Mouse (Mus musculus): ENCODE results near the gene Rnf103. TPM values are rescaled to one million over a fixed set of nuclear protein-coding genes. Genes with fewer than 3 reads are reported as not detected.

Gene Rnf103
- polyA plus RNA-seq, 1 experiment from 2014 or later = 20.7 TPM

- peaks cover 39% of the 10 kb centered on the region for H3K36me3 ChIP-seq (ENCODE audit: control insufficient read depth, insufficient read depth, low read length)
- no peaks in the 10 kb centered on the region for H3K4me1 ChIP-seq (ENCODE audit: control insufficient read depth, insufficient read depth, low read length)
- H3K27ac ChIP-seq (replicated peaks; ENCODE audit: low read depth, low read length) = no peak overlapping the region
- no peak overlapping the region for H3K4me3 ChIP-seq (ENCODE audit: low read depth, low read length)
- H3K9me3 ChIP-seq (ENCODE audit: control insufficient read depth, low read length) = no peaks in the 10 kb centered on the region
- WGBS = 66% methylated on average over 4 of the region's 4 CpGs
- no peaks in the 10 kb centered on the region for H3K27me3 ChIP-seq (replicated peaks; ENCODE audit: control insufficient read depth, insufficient read depth, low read length)
- no peak overlapping the region for H3K9ac ChIP-seq (ENCODE audit: low read depth, low read length)
- H3K4me2 ChIP-seq (ENCODE audit: low read depth, low read length) = no peak overlapping the region
- DNase-seq (ENCODE audit: low spot score) (peak; percentile 16), ATAC-seq (ENCODE audit: low read depth) (no peak)
These were observed 9.3 kb downstream of the Rnf103 start for GRCm38 (mm10) chr6:71503001-71503400.

- H3K4me3 ChIP-seq (ENCODE audit: low read depth, low read length) = no peak overlapping the region
- H3K4me1 ChIP-seq (ENCODE audit: control insufficient read depth, insufficient read depth, low read length) = no peaks in the 10 kb centered on the region
- no peaks in the 10 kb centered on the region for H3K27me3 ChIP-seq (replicated peaks; ENCODE audit: control insufficient read depth, insufficient read depth, low read length)
- peaks cover 34% of the 10 kb centered on the region for H3K36me3 ChIP-seq (ENCODE audit: control insufficient read depth, insufficient read depth, low read length)
- DNase-seq (ENCODE audit: low spot score) (no peak), ATAC-seq (ENCODE audit: low read depth) (no peak)
- no peak overlapping the region for H3K9ac ChIP-seq (ENCODE audit: low read depth, low read length)
- H3K9me3 ChIP-seq (ENCODE audit: control insufficient read depth, low read length) = no peaks in the 10 kb centered on the region
- no peak overlapping the region for H3K27ac ChIP-seq (replicated peaks; ENCODE audit: low read depth, low read length)
- no peak overlapping the region for H3K4me2 ChIP-seq (ENCODE audit: low read depth, low read length)
These were observed 10.0 kb downstream of the Rnf103 start for GRCm38 (mm10) chr6:71503670-71504069.

- Histone ChIP-seq H3K27me3 (replicated peaks; ENCODE audit: control insufficient read depth, insufficient read depth, low read length) (no peaks in the 10 kb centered on the region), H3K9ac (ENCODE audit: low read depth, low read length) (no peak overlapping the region), H3K36me3 (ENCODE audit: control insufficient read depth, insufficient read depth, low read length) (peaks cover 37% of the 10 kb centered on the region), H3K4me3 (ENCODE audit: low read depth, low read length) (no peak overlapping the region), H3K4me1 (ENCODE audit: control insufficient read depth, insufficient read depth, low read length) (no peaks in the 10 kb centered on the region), H3K4me2 (ENCODE audit: low read depth, low read length) (no peak overlapping the region), H3K9me3 (ENCODE audit: control insufficient read depth, low read length) (no peaks in the 10 kb centered on the region), H3K27ac (replicated peaks; ENCODE audit: low read depth, low read length) (no peak overlapping the region)
- DNase-seq (ENCODE audit: low spot score) (no peak), ATAC-seq (ENCODE audit: low read depth) (no peak)
- 68% methylated on average over 4 of the region's 4 CpGs for WGBS
These were observed 10.4 kb downstream of the Rnf103 start for GRCm38 (mm10) chr6:71504091-71504490.

GRCm38 (mm10) chr6:71505671-71506070 lies 12.0 kb downstream of the Rnf103 start:
- ATAC-seq (ENCODE audit: low read depth) (no peak), DNase-seq (ENCODE audit: low spot score) (no peak)
- WGBS = 96% methylated on average over 2 of the region's 2 CpGs
- no peak overlapping the region for H3K4me2 ChIP-seq (ENCODE audit: low read depth, low read length)
- no peaks in the 10 kb centered on the region for H3K4me1 ChIP-seq (ENCODE audit: control insufficient read depth, insufficient read depth, low read length)
- H3K9ac ChIP-seq (ENCODE audit: low read depth, low read length) = no peak overlapping the region
- peaks cover 45% of the 10 kb centered on the region for H3K36me3 ChIP-seq (ENCODE audit: control insufficient read depth, insufficient read depth, low read length)
- no peak overlapping the region for H3K4me3 ChIP-seq (ENCODE audit: low read depth, low read length)
- H3K9me3 ChIP-seq (ENCODE audit: control insufficient read depth, low read length) = no peaks in the 10 kb centered on the region
- H3K27ac ChIP-seq (replicated peaks; ENCODE audit: low read depth, low read length) = no peak overlapping the region
- no peaks in the 10 kb centered on the region for H3K27me3 ChIP-seq (replicated peaks; ENCODE audit: control insufficient read depth, insufficient read depth, low read length)

DNA sequence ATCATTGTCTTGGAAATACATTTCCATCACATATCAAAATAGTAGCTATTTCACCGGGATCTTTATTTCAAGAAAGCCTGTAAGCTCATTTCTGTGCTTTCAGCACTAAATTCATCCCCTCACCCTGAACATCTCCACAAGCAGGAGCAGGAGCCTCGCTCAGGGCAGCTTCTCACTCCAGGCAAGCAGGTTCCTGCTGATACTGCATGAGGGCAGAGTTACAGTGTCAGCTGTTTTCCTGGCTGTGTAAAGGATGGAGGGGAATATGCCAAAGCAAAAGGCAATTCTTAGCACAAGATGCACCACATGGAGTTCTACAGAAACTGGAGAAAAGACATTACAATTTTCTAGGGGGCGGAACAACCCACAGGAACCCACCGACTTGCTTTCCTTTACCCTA lies 25.8 kb downstream of the Rnf103 start:
- Histone ChIP-seq H3K9me3 (ENCODE audit: control insufficient read depth, low read length) (no peaks in the 10 kb centered on the region), H3K27ac (replicated peaks; ENCODE audit: low read depth, low read length) (no peak overlapping the region), H3K4me2 (ENCODE audit: low read depth, low read length) (no peak overlapping the region), H3K36me3 (ENCODE audit: control insufficient read depth, insufficient read depth, low read length) (no peaks in the 10 kb centered on the region), H3K4me3 (ENCODE audit: low read depth, low read length) (no peak overlapping the region), H3K9ac (ENCODE audit: low read depth, low read length) (no peak overlapping the region), H3K27me3 (replicated peaks; ENCODE audit: control insufficient read depth, insufficient read depth, low read length) (no peaks in the 10 kb centered on the region), H3K4me1 (ENCODE audit: control insufficient read depth, insufficient read depth, low read length) (no peaks in the 10 kb centered on the region)
- ATAC-seq (ENCODE audit: low read depth) = no peak
- no peak for DNase-seq (ENCODE audit: low spot score)
- WGBS = 87% methylated on average over 4 of the region's 4 CpGs

DNA sequence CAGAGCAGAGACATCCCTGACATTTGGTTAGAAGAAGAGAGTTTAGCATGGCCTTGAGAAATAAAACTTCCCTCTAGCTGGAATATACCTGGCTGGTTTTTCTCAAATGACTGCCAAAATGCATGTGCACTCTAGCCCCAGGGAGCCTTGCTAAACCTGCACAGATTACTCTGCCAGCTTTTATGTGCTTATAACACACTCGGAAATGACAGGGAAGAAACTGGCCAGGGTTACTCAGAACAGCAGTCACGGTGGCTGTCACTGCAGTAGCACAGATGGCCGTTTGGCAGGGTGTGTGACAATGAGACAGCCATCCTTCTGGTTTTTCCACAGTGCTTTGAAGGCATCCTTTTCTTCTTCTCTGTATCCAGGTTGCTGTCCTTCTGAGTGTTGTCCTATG lies 31.9 kb downstream of the Rnf103 start:
- H3K27ac ChIP-seq (replicated peaks; ENCODE audit: low read depth, low read length) = no peak overlapping the region
- no peak overlapping the region for H3K4me3 ChIP-seq (ENCODE audit: low read depth, low read length)
- no peak for ATAC-seq (ENCODE audit: low read depth)
- no peaks in the 10 kb centered on the region for H3K9me3 ChIP-seq (ENCODE audit: control insufficient read depth, low read length)
- WGBS = 54% methylated on average over 3 of the region's 3 CpGs
- H3K36me3 ChIP-seq (ENCODE audit: control insufficient read depth, insufficient read depth, low read length) = no peaks in the 10 kb centered on the region
- DNase-seq (ENCODE audit: low spot score) = no peak
- no peak overlapping the region for H3K4me2 ChIP-seq (ENCODE audit: low read depth, low read length)
- no peaks in the 10 kb centered on the region for H3K4me1 ChIP-seq (ENCODE audit: control insufficient read depth, insufficient read depth, low read length)
- no peaks in the 10 kb centered on the region for H3K27me3 ChIP-seq (replicated peaks; ENCODE audit: control insufficient read depth, insufficient read depth, low read length)
- H3K9ac ChIP-seq (ENCODE audit: low read depth, low read length) = no peak overlapping the region

- H3K27me3 ChIP-seq (replicated peaks; ENCODE audit: control insufficient read depth, insufficient read depth, low read length) = no peaks in the 10 kb centered on the region
These were observed 33.4 kb downstream of the Rnf103 start for GRCm38 (mm10) chr6:71527056-71527455.

GRCm38 (mm10) chr6:71527826-71528225 lies 34.1 kb downstream of the Rnf103 start:
- Histone ChIP-seq H3K27ac (replicated peaks; ENCODE audit: low read depth, low read length) (no peak overlapping the region), H3K9ac (ENCODE audit: low read depth, low read length) (no peak overlapping the region), H3K4me2 (ENCODE audit: low read depth, low read length) (no peak overlapping the region), H3K4me1 (ENCODE audit: control insufficient read depth, insufficient read depth, low read length) (no peaks in the 10 kb centered on the region), H3K4me3 (ENCODE audit: low read depth, low read length) (no peak overlapping the region), H3K9me3 (ENCODE audit: control insufficient read depth, low read length) (no peaks in the 10 kb centered on the region), H3K36me3 (ENCODE audit: control insufficient read depth, insufficient read depth, low read length) (no peaks in the 10 kb centered on the region), H3K27me3 (replicated peaks; ENCODE audit: control insufficient read depth, insufficient read depth, low read length) (no peaks in the 10 kb centered on the region)
- ATAC-seq (ENCODE audit: low read depth) = no peak
- 86% methylated on average over 9 of the region's 9 CpGs for WGBS
- DNase-seq (ENCODE audit: low spot score) = no peak

More at GRCm38 (mm10) chr6:71527056-71527455, 33.4 kb downstream of the Rnf103 start:
- no peak for ATAC-seq (ENCODE audit: low read depth)
- Histone ChIP-seq H3K36me3 (ENCODE audit: control insufficient read depth, insufficient read depth, low read length) (no peaks in the 10 kb centered on the region), H3K4me2 (ENCODE audit: low read depth, low read length) (no peak overlapping the region), H3K4me1 (ENCODE audit: control insufficient read depth, insufficient read depth, low read length) (no peaks in the 10 kb centered on the region), H3K4me3 (ENCODE audit: low read depth, low read length) (no peak overlapping the region), H3K27ac (replicated peaks; ENCODE audit: low read depth, low read length) (no peak overlapping the region), H3K9ac (ENCODE audit: low read depth, low read length) (no peak overlapping the region), H3K9me3 (ENCODE audit: control insufficient read depth, low read length) (no peaks in the 10 kb centered on the region)
- DNase-seq (ENCODE audit: low spot score) = no peak
- 80% methylated on average over 10 of the region's 10 CpGs for WGBS

DNA sequence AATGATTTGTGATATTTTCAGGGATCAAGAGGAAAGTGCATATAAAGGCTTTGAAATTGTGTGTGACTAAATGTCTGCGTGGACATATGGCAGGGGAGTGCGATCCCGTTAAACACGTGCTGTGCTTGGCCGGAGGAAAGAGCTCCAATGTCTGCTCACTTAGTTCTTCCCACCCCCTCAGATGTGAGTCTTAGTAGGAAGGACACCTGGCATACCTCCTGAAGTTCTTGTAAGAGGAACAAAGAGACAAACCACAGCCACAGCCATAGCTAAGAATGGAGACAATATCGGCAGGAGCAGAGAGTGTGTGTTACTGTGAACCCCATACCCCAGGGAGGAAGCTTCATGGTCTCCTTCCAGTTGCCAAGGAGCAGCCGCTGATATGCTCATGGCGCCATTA lies 36.5 kb downstream of the Rnf103 start:
- H3K4me3 ChIP-seq (ENCODE audit: low read depth, low read length) = no peak overlapping the region
- WGBS = 86% methylated on average over 8 of the region's 8 CpGs
- H3K9ac ChIP-seq (ENCODE audit: low read depth, low read length) = no peak overlapping the region
- no peak overlapping the region for H3K27ac ChIP-seq (replicated peaks; ENCODE audit: low read depth, low read length)
- H3K36me3 ChIP-seq (ENCODE audit: control insufficient read depth, insufficient read depth, low read length) = no peaks in the 10 kb centered on the region
- H3K9me3 ChIP-seq (ENCODE audit: control insufficient read depth, low read length) = no peaks in the 10 kb centered on the region
- no peaks in the 10 kb centered on the region for H3K4me1 ChIP-seq (ENCODE audit: control insufficient read depth, insufficient read depth, low read length)
- no peak overlapping the region for H3K4me2 ChIP-seq (ENCODE audit: low read depth, low read length)
- DNase-seq (ENCODE audit: low spot score) = no peak
- no peak for ATAC-seq (ENCODE audit: low read depth)
- no peaks in the 10 kb centered on the region for H3K27me3 ChIP-seq (replicated peaks; ENCODE audit: control insufficient read depth, insufficient read depth, low read length)
